Mouse (Mus musculus) brain, adult 2 months (tissue): ENCODE measurements around the gene St7.

Experiments used
- DNase-seq: peaks from one replicate; pipeline ENCODE4 v3.0.0; 2011; ENCODE audit warnings: low read depth, low spot score

The St7 gene

DNA sequence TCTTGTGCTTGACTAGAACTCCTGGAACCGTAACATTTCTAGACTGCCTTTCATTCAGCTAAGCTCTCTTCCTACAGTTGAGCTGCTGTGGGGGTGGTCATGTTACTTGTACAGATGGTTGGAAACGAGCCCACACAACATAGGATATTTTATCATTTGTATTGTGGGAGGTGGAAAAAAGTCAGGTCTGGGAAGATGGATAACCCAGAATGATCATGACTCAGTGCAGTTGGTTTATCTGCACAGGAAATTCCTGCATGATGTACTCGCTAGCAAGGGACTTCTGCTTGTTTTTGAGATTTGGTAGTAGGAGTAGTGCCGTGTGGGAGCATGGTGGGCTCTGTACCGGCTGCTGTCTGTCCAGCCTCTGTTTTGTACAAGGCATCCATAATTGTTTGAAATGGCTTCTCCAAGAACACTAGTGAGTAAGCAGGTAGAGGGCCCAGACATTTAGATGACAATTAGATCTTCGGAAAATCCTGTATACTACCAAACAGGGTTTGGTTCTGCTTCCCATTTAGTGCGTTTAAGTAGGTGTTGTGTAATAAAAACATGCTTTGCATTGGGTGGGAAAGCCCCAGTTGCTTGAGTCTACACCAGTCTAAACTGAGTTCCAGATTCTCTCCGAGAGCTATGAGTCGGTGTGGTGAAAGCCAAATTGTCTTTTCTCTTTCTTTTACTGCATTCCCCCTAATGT lies 71.4 kb downstream of the St7 start:
- DNase-seq: peak; percentile 94

DNA sequence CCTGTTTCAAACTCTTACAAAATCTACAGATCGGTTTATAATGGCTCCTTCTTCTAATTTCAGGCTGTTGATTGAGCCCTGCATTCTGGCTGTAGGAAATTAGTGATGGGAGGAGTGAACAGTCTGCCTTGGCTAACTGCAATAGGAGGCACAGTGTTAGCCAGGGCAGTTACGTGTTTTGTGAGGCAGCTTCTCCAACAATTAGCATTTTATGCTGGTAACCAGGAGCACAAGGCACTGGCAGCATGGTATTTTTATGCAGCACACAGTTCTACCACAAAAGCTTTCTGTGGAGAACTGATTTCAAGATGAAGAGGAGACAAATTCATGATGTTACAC lies 71.9 kb downstream of the St7 start:
- peak; percentile 28 for DNase-seq

DNA sequence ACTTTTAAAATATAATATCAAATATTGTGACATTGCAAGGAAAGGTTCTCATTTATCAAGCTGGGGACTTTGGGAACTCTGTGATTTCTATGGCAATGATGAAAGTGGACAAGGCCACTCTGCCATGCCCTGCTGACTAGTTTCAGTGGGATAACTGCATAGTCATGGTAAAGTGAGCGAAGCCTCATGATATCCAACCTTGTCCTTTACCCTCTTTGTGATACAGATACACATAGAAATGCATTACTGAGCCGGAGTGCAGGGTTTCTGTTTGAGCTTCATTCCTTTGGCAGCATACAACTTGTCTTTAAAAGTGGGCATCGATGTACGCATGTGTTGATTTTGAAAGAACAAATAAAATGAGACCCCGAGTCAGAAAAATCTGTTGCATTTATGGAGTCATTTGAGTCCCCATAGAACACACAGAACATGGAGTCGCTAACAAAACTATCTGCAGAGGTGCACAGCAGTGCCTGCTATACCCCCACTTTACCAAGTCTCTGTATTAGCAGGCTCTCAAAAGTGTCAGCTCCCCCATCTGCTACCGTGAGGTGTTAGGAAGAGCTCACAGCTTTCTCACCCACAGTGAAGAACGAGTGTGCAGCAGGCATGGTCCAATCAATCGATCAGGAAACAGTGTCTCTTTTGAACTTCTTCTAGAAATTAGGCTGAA lies 77.4 kb downstream of the St7 start:
- DNase-seq: peak; percentile 57

DNA sequence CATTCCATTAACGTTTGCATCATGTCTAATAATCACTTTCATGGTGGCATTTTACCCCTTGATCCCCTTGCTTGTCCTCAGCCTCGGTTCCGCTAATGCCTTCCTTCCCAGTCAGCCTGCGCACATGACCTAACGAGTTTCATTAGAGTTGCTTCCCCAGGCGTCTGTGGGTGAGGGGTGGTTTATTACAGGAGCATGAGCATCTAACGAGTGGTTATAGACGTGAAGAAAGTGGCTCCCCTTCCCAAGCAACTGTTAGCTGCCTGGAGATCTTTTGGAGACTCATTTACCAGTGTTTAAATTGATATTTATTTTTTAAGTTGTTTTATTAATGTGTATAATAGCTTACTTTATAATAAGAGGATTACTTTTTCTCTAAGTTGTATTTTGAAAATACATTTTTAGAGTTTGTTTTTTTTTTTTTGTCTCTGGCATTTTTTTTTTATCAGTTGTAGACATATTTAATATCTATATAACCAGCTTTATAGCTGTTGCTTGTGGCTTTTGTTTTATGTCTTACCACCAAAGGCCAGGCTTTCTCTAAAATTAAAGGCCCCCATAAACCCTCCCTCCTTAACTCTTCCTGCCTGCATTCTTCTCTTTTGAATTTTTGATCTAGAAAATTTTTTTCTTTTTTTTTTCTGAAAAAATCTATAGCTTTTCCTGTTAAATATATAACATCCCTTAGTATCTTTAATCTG lies 78.1 kb downstream of the St7 start:
- DNase-seq: no peak

DNA sequence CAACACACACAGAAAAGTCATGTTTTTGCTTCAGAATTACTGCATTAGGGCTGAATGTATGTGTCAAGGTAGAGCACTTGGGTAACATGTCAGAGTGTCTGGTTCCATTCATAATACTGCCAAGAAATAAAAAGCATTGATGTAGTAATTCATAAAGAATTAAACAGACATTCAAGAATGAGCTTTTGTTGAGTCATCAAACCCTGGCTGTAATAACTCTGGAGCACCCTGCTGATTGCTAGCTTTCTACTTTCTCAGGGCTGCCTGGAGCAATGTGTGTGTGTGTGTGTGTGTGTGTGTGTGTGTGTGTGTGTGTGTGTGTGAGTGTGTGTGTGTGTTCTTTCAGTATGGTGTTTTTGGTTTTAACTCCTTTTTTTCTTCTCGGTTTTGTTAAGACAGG lies 78.7 kb downstream of the St7 start:
- DNase-seq: peak; percentile 48

DNA sequence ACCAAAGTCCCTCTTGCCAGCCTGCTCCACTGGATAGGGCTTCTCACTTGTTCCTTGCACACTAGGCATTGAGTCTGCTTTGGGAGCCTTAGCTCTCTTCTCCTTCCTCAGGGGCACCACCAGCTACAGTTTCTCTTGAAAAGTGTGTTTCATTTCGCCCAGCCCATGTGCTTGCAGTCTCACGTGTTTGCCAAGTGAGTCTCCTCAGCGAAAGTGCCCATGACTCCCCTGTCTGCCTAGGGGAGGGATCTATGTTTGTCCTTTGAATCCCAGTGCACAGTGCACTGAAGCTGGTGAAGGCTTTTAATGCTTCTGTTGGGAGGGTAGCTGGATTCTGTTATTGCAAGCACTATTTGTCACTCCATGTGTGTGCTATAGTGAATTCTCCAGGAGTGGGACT lies 79.8 kb downstream of the St7 start:
- DNase-seq: no peak

DNA sequence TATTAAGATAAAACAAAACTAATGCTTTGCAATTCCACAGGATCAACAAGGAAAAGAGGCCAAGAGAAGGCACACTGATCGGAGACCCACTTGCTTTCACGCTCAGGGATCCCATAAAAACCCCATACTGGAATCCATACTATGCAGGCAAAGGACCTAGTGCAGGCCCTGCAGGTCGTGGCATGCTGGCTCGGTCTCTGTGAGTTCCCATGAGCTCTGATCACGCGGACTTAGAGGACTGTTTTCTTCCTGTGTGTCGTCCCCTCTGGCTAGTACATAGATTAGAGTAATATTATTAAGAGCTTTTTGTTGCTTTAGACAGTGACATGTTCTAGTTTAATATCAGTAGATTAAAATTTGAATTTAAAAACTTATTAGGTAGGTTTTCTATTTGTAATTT lies 83.3 kb downstream of the St7 start:
- no peak for DNase-seq

DNA sequence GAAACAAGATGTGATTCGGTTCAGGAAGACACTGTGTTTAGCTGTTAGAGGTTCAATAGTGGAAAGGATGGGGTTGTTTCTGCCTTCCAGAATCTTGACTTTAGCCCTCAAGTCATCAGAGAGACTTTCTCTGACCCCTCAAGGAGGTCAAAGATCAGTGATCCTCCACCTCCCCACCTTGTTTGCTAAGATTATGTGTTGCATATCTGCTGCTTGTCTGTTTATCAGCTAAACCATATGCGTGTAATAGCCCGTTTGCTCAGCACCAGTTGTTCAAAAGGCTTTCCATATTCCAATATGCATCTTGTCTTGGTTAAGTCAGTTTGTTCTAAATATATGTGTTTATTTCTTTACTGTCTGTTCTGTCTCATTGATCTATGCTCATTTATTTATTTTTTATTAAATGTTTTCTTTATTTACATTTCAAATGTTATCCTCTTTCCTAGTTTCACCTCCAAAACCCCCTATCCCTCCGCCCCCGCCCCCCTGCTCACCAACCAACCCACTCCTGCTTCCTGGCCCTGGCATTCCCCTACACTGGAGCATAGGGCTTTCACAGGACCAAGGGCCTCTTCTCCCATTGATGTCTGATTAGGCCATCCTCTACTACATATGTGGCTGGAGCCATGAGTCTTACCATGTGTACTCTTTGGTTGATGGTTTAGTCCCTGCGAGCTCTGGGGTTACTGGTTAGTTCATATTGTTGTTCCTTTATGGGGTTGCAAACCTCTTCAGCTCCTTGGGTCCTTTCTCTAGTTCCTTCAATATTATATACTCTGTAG lies 84.5 kb downstream of the St7 start:
- no peak for DNase-seq

DNA sequence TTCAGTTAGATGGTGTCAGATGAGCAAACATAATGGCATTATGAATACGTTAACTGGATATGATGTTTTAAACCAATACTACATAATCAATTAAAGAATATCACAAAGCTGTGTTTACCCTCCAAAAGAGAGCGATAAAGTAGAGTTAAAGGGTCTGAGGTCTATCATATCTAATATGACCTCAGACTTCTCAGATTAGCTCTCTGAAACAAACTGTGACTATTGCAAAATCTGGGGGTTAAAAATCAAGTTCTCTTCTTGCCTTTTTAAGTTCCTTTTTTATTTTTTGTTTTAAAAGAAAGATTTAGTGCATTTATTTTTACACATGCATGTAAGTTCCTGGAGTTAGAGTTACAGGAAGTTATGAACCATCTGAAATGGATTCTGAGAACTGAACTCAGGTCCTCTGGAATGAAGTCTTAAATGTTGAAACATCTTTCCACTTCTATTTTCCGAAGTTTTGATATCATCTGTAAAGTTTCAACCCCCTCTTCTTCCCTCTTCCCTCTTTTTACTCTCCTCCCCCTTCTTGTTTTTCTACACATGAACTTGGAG lies 86.0 kb downstream of the St7 start:
- DNase-seq: no peak

DNA sequence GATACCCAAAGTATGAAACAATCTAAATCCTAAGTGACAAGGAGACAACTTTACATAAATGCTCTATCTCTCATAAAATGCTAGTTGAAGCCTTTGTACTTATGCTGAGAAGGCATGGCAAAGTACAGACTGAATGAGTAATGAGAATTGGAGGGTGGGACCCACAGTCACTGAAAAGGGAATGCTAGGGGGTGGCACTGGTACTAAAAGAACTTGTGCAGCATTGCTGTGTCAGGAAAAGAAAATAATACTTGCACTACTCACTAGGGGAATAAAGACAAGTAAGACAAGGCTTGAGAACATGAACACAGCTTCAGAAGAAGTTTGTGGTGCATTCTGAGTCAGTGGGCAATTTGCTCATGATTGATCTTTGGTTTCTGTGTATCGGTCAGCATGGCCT lies 90.8 kb downstream of the St7 start:
- peak; percentile 40 for DNase-seq

DNA sequence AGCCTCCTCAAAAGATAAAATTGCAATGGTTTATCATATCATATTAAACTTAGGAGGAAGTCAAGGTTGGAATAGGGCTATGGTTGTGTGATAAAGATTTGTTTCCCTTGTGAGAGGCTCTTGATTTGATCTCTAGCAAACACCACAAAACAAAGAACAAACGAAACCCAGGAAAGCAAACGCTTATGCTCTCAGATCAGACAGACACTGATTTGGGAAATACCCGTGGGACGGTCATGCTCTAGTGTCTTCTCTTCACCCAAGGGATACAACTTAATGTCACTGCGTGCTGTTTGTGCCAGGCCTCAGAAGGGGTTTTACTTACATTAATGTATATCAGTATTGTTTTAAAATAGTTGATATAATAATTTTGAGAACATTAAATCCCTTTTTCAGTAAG lies 91.8 kb downstream of the St7 start:
- DNase-seq: no peak

DNA sequence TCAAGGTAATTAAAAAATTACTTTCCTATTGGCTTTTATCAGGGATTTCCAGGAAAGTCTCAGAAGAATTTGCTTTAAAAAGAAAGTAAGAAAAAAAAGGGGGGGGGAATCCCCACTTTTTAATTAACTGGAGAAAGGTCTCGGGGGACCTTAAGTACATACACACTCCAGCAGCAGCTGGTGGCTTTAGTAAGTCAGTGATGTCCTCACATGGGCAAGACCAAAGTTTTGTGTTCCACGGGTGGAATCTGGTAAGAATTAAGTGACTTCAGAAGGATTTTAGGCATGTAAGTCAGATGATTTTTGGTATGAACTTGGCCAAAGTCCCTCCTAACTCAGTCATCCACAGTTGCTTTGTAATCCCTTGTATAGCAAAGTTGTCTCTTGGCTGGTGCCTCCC lies 92.5 kb downstream of the St7 start:
- DNase-seq: no peak

DNA sequence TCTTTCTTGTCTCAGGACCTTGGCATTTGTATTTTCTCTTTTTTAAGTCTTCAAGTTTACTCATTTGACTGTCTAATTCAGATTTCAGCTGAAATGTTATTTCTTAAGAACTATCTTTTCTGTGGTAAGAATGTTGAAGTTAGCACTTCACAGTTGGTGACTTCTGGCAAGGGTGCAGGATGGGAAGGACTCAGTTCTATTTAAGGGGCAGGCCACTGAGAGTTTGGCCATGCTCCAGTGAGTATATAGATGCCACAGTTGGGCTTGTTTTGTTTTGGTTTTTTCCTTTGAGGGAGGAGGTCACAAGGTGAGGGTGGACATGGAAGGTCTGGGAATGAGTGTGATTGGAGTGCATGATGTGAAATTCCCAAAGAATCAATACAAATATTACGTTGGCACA lies 95.1 kb downstream of the St7 start:
- DNase-seq: peak; percentile 60

DNA sequence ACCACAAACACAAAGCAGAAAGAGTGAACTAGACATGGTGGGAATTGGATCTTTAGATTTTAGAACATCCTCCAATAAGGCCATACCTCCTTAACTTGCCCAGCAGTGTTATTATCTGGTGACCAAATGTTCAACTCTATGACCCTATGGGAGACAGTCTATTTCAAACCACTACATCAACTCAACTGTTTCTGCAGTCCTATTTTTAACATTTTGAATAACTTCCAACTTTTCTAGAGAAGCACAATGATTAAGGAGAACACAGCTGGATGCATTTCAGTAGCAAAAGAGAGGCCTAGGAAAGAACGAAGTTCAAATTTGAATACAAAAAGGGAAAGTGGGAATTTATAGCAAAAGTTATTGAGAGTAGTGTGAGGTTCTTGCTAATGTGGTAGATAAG lies 97.5 kb downstream of the St7 start:
- no peak for DNase-seq

DNA sequence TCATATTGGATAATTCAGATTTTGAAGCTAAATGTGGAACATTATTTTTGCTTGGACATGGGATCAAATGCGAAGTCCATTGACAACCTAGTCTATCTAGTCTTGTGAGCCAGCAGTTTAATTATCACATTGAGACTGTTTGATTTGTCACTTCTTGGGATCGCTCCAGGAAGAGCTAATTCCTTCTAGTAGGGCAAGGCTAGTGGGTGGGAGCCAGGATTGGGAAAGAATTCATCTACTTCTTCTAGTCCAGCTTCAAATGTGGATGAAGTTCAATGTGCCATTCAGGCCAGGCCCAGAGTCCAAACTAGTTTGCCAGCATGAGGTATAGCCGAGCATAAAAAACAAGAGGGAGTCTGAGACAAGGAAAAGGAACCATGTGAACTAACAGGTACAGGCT lies 100.7 kb downstream of the St7 start:
- peak; percentile 57 for DNase-seq

DNA sequence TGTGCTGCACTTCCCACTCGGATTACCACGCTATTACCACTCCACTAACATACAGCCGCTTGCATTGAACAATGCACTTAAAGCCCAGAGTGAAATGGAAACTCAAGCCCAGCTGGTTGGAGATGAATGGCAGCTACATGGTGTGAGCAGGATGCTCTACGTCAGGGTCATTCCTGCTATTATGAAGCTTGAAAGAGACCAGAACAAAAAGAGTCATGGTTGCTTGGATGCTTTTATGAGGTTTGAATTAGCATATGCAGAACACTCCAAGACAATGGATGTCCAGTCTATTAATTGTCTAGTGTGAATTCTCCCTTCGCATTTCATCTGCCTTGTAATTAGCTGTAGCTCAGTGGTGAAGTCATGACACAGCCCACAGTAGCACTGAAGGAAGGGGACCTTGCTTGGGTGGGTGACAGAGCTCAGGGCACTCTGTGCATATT lies 104.6 kb downstream of the St7 start:
- DNase-seq: peak; percentile 24

DNA sequence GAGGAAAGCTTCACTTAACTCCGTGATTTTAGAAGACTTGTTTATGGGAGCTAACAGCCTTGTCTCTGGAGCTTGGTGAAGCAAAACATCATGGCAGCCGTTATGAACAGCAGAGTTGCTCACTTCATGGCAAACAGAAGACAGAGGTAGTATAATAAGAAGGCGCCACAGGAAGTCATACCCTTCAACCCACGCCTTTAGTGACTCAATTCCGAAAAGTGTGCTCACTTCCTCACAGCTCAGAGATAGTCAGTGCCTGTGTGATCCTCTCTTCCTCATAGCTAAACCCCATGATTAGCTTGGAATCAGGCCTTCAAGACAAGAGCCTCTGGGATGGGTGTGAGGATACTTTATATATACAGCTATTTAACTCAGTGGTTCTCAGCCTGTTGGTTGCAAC lies 108.0 kb downstream of the St7 start:
- no peak for DNase-seq

DNA sequence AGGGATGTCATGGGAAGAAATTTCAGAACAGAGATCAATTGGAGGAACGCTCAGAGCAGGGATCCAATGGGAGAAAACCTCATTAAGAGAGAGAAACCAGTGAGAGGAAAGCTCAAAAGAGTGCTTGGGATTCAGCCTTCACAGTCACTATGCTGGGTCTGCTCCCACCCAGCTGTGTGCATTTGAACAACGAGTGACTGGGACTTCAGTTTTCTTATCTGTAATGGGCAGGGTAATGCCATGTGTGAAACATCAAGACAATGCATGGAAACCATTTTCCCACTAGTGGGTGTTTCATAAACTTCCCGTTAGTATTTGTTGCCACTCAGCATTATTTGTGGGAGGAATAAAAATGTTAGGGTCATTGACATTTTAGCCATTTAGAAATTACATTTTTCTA lies 111.7 kb downstream of the St7 start:
- DNase-seq: no peak

DNA sequence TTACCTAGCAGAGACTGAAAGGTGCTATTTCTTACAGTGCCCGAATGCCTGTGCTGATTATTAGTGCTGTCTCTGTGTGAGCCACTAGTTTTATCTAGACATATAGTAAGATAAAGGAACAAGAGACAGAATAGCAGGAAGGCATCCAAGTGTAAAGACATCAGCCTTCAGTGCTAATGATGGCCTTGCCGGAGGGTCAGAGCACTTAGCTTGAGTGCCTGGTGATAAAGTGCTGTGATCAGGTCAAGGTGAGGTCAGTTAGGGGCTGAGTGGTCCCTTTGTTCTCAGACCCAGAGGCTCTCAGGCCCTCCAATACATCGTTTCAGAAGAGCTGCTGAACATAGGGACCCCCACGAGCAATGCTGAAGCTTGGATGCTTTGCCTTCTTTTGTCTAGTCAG lies 113.8 kb downstream of the St7 start:
- DNase-seq: no peak

DNA sequence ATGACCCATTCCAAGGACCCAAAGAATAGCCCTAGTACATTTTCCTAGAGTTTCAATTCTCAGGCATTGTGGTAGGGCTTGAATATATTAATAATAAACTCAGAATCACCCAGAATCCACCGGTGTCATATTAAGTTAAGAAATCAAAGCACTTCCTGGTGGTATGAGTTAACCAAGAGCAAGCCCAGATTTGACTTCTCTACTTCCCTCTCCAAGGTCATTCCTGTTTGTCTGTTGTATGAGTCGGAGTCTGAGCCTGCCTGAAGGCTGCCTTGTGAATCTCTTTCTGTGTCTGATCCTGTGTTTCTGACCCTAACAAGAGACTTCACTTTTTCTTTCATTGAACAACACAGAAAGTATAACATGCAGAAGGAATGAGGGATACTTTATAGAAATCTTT lies 118.3 kb downstream of the St7 start:
- no peak for DNase-seq

DNA sequence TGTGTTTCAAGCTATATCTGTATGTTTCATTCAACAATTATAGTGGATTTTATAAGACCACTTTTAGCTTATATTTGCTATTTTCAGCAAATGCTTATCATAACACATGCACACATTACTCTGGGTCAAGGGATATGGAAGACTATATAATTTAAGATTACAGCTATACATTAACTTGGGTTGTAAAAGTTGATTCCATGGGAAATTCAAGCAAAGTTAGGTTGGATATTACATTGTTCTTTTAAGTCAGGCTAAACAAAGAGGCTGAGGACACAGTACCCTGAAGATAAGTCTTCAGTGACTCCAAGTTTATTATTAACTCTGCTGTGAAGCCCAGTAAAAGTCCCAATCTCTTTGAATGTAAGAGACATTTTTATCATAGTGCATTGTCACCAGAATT lies 118.8 kb downstream of the St7 start:
- no peak for DNase-seq

DNA sequence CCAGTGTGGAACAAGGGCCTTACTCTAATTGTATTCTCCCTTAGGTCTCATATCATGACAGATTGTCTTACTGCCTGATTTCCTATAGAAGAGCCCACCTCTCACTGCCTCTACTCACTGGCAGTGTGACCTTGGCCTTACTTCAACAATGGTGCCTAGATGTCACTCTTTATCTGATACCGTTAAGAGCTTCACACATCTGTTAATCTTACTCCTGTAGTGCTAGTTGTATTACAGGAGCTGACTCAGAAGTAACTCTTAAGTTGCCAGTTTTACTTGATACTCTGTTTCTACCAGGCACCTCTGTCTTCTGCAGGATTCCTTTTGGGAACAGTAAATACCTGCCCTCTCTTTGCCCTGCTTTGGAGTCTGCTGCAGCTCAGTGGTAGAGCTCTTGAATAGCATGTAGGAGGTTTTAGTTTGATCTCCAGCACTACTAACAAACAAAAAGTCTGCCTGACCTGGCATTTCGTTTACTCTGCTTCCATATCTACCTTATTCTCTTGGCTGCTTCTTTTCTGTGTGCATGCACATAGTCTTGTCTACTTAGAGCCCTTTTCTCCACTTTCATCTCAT lies 121.4 kb downstream of the St7 start:
- DNase-seq: peak; percentile 29
